Comparison of ENCODE assay signal across 13 mouse cellular contexts in the genomic region with DNA sequence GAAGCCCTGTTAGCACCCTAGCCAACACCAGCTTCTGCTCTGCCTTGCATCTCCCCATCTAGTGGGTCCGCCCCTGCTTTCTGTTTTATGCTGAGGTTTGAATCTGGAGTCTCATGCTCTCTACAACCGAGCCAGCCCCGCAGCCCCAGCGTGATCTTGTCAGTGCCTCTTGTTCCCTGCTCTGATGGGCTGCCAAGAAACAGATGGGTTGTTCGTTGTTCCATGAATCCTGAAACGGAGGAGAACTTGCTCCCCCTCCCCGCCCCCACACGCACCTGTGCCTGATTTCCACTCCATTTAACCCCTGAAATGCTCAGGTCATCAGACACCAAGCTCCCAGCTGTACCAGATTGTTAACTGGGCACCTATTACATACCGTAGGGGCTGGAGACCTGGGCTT. TPM values are rescaled to one million over a fixed set of nuclear protein-coding genes. Genes with fewer than 3 reads are reported as not detected.
A peak's percentile ranks its signal among the peaks of the same experiment; 100 is the strongest.
DNase-seq lines count a peak whose midpoint lies in the region; ATAC-seq lines count a peak whose summit lies in the region.
"Had no signal": no experiment of that assay in that cellular context is flagged by ENCODE, and none has a peak within 500 bp of the region (broad histone marks: within the 10 kb centered on the region; RNA-seq: fewer than 3 reads in every experiment).

No protein-coding gene starts in this region.

- no peaks in the 10 kb centered on the region for H3K27me3 ChIP-seq in neural tube, embryonic 13.5 days
- H3K27me3 ChIP-seq in neural tube, embryonic 15.5 days (replicated peaks), result no peaks in the 10 kb centered on the region
- H3K27me3 ChIP-seq: embryonic facial prominence, embryonic 12.5 days; lung, embryonic 15.5 days had no signal

- H3K9ac ChIP-seq in neural tube, embryonic 13.5 days, result no peak overlapping the region
- no peak overlapping the region for H3K9ac ChIP-seq in neural tube, embryonic 15.5 days (replicated peaks)
- H3K9ac ChIP-seq: embryonic facial prominence, embryonic 12.5 days; lung, embryonic 15.5 days had no signal

- H3K27ac ChIP-seq in neural tube, embryonic 13.5 days (replicated peaks), result 0 out of 2 replicates have a peak overlapping the region, but pooled peaks have one; percentile 1
- no peak overlapping the region for H3K27ac ChIP-seq in neural tube, embryonic 15.5 days (replicated peaks)
- H3K27ac ChIP-seq: embryonic facial prominence, embryonic 12.5 days; lung, embryonic 15.5 days had no signal

- no peak for ATAC-seq in neural tube, embryonic 13.5 days (ENCODE audit: low read depth)
- ATAC-seq in neural tube, embryonic 15.5 days (ENCODE audit: low FRiP score), result no peak
- ATAC-seq: intestine, embryonic 16.5 days; midbrain, embryonic 16.5 days had no signal

- peak; percentile 30 for DNase-seq in embryo, embryonic 11 days
- DNase-seq in embryo, embryonic 10 days (ENCODE audit: low spot score), result no peak
- peak; percentile 64 for DNase-seq in layer of hippocampus, adult 11-12 months (ENCODE audit: low spot score)
- peak; percentile 23 for DNase-seq in telencephalon, adult 2 months (ENCODE audit: low read depth, low spot score)
- no peak for DNase-seq in retina, postnatal 1 day
- DNase-seq in gastrocnemius, postnatal 10 days, result no peak
- DNase-seq: adrenal gland, adult 8-10 months had no signal

- no peaks in the 10 kb centered on the region for H3K36me3 ChIP-seq in neural tube, embryonic 13.5 days
- no peaks in the 10 kb centered on the region for H3K36me3 ChIP-seq in neural tube, embryonic 15.5 days
- H3K36me3 ChIP-seq: embryonic facial prominence, embryonic 12.5 days; lung, embryonic 15.5 days had no signal

- 46% methylated on average over 9 of the region's 9 CpGs for WGBS in neural tube, embryonic 13.5 days
- 37% methylated on average over 9 of the region's 9 CpGs for WGBS in neural tube, embryonic 15.5 days

- no peak overlapping the region for H3K4me2 ChIP-seq in neural tube, embryonic 13.5 days
- no peak overlapping the region for H3K4me2 ChIP-seq in neural tube, embryonic 15.5 days
- H3K4me2 ChIP-seq: embryonic facial prominence, embryonic 12.5 days; lung, embryonic 15.5 days had no signal

- no peak overlapping the region for H3K4me3 ChIP-seq in neural tube, embryonic 13.5 days
- no peak overlapping the region for H3K4me3 ChIP-seq in neural tube, embryonic 15.5 days (replicated peaks)
- H3K4me3 ChIP-seq: embryonic facial prominence, embryonic 12.5 days; lung, embryonic 15.5 days had no signal

- peaks cover 14% of the 10 kb centered on the region for H3K4me1 ChIP-seq in neural tube, embryonic 13.5 days (replicated peaks)
- H3K4me1 ChIP-seq in neural tube, embryonic 15.5 days, result peaks cover 15% of the 10 kb centered on the region

- H3K9me3 ChIP-seq in neural tube, embryonic 13.5 days, result no peaks in the 10 kb centered on the region
- H3K9me3 ChIP-seq in neural tube, embryonic 15.5 days (replicated peaks), result no peaks in the 10 kb centered on the region
- H3K9me3 ChIP-seq: embryonic facial prominence, embryonic 12.5 days; lung, embryonic 15.5 days had no signal

RNA-seq across cellular contexts. Expression of a gene that starts 3.5 kb away (rescaled TPM):
- polyA plus RNA-seq in neural tube, embryonic 13.5 days (2015; fragmentation: Nextera tagmentation; extraction: Ambion mirVana), result 3.9 and 4.4 TPM in 2 replicates
- polyA plus RNA-seq in neural tube, embryonic 15.5 days (2015; fragmentation: Nextera tagmentation; extraction: Ambion mirVana), result 7.8 and 32.7 TPM in 2 replicates
- 1 to 10 TPM; 2.9 to 3.4 TPM for total RNA-seq in gastrocnemius, postnatal 10 days (2021)

RNA-seq across cellular contexts. Expression of a gene that starts 25.4 kb away (rescaled TPM):
- 68.5 and 71.5 TPM in 2 replicates for polyA plus RNA-seq in neural tube, embryonic 13.5 days (2015; fragmentation: Nextera tagmentation; extraction: Ambion mirVana)
- polyA plus RNA-seq in neural tube, embryonic 15.5 days (2015; fragmentation: Nextera tagmentation; extraction: Ambion mirVana), result 64.2 and 73.6 TPM in 2 replicates
- 10 to 100 TPM; 21.2 to 22.5 TPM for total RNA-seq in gastrocnemius, postnatal 10 days (2021)

RNA-seq across cellular contexts. Expression of a gene that starts 36.7 kb away (rescaled TPM):
- polyA plus RNA-seq in neural tube, embryonic 13.5 days (2015; fragmentation: Nextera tagmentation; extraction: Ambion mirVana), result 41.2 and 60.3 TPM in 2 replicates
- polyA plus RNA-seq in neural tube, embryonic 15.5 days (2015; fragmentation: Nextera tagmentation; extraction: Ambion mirVana), result 36.4 and 39.5 TPM in 2 replicates
- 10 to 100 TPM; 15.2 to 23.4 TPM for total RNA-seq in gastrocnemius, postnatal 10 days (2021)

Comparison
In these comparisons a context has a peak if more than half of its experiments do, and no peak if none do; other contexts are left out.
1. DNase-seq: peak in embryo, embryonic 11 days (single experiment), layer of hippocampus, adult 11-12 months (single experiment) and telencephalon, adult 2 months (single experiment); none in embryo, embryonic 10 days (single experiment), retina, postnatal 1 day (single experiment) and gastrocnemius, postnatal 10 days (single experiment).